Mouse (Mus musculus) splenic B cell, adult 2 months (primary cell): ENCODE measurements around the gene Slc19a1.

Experiments used
- DNase-seq: peaks from one replicate; pipeline ENCODE4 v3.0.0-alpha.2; 2011; ENCODE audit warnings: low read depth, low spot score
- H3K27me3 ChIP-seq: 2 replicates; pipeline ENCODE4 v1.6.1; 2012; ENCODE audit warnings: mild to moderate bottlenecking, low read length, moderate library complexity, mixed read lengths; ENCODE audit not compliant: control insufficient read depth, poor library complexity, insufficient read depth, severe bottlenecking
- H3K36me3 ChIP-seq: 2 replicates; pipeline ENCODE4 v1.6.1; 2012; ENCODE audit warnings: mild to moderate bottlenecking, low read length, moderate library complexity, mixed read lengths; ENCODE audit not compliant: control insufficient read depth, poor library complexity, insufficient read depth, severe bottlenecking

The Slc19a1 gene

GRCm38 (mm10) chr10:77095666-77096065 lies 63.6 kb downstream of the Slc19a1 start:
- Histone ChIP-seq H3K27me3 (no peaks in the 10 kb centered on the region), H3K36me3 (no peaks in the 10 kb centered on the region)
- DNase-seq: no peak

DNA sequence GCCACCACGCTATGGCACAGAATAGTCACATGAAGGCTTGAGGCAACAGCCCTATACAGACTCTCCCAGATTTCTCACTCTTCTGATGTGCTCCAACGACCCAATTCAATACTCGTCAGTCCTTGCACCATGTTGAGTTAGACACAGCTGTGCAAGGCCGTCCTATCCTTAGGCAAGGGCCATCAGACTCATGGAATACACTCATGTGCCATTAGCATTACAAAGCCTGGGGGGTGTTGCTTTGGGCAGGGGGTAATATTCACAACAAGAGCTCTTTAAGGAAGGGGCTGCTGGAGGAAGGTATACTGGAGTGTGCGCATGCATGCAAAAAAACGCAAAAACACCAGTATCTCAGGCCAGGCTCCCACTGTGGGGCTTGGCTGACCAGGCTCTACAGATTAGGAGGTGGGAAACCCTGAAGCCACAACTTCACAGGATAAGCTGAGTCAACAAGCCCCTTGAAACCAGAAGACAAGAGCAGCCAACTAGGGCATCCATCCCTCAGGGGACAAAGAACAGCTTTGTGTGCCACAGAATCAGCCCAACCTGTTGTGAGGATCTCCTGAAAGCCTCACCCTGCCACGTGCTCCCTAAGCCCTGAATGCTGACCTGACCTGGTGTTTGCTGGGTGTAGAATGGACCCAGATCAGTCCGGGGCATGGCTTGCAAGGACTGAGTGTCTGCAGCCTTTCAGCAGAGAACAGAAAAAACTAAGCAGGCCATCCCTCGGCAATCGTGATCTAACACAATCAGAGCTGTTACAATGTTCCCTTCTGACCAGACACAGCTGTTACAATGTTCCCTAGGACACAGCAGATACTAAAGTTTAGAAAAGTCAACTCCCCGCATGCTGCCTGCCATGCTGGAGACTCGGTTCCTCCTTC lies 65.2 kb downstream of the Slc19a1 start:
- no peaks in the 10 kb centered on the region for H3K27me3 ChIP-seq
- no peaks in the 10 kb centered on the region for H3K36me3 ChIP-seq
- no peak for DNase-seq

DNA sequence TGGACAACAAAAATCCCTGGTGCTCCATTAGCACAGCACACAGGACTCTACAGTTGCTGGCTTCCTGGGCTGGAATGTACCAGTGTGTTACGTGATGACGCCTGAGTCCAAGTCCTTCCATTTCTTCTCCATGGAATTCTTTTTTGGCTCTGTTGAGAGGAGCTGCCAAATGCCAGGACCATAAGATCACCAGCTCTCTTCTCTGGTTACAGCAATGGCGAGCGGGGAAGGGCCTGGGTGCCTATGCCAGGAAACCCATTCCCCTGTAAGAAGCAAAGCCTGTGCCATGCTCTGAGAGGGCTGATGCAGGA lies 65.8 kb downstream of the Slc19a1 start:
- no peaks in the 10 kb centered on the region for H3K27me3 ChIP-seq
- H3K36me3 ChIP-seq: no peaks in the 10 kb centered on the region
- DNase-seq: no peak

DNA sequence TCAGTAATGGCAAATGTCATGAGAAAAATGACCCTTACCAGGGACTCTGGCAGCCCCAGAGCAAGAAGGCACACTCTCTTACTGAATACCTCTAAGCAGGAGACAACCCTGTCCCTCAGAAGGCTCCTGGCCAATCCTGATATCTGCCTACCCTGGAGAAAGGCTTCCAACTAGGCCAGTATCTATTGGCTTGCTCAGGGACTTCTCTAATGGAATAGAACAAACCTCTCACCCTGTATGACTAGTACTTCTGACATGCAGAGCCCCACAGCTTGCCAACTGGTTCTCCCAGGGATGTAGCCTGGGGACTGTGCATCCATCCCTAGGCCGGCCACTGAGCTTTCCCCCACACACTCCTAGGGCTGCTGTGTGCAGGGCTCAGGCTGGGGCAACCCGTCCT lies 66.6 kb downstream of the Slc19a1 start:
- H3K27me3 ChIP-seq: no peaks in the 10 kb centered on the region
- no peak for DNase-seq

GRCm38 (mm10) chr10:77099777-77100176 lies 67.7 kb downstream of the Slc19a1 start:
- H3K27me3 ChIP-seq: no peaks in the 10 kb centered on the region

More for the DNA sequence above, 66.6 kb downstream of the Slc19a1 start:
- H3K36me3 ChIP-seq: no peaks in the 10 kb centered on the region

GRCm38 (mm10) chr10:77103689-77104088 lies 71.6 kb downstream of the Slc19a1 start:
- DNase-seq: no peak
- H3K27me3 ChIP-seq: no peaks in the 10 kb centered on the region
- no peaks in the 10 kb centered on the region for H3K36me3 ChIP-seq

More at GRCm38 (mm10) chr10:77099777-77100176, 67.7 kb downstream of the Slc19a1 start:
- H3K36me3 ChIP-seq: no peaks in the 10 kb centered on the region
- no peak for DNase-seq

DNA sequence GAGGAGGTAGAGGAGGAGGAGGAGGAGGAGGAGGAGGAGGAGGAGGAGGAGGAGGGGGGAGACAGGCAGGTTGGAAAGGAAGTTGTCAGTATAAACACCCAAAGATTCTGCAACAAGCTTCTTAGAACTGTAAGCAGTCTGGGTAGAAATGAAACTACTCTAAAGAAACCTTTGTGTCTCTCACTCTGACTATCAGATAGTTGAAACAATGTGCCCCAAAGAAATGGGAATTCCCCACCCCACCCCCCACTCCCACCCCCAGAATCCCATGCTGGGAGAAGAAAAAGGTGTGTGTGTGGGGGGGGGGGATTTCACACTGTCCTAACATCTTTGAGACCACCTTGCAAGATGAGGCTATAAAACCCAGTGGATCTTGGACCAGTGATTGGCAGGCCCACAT lies 72.3 kb downstream of the Slc19a1 start:
- DNase-seq: no peak
- Histone ChIP-seq H3K36me3 (no peaks in the 10 kb centered on the region), H3K27me3 (no peaks in the 10 kb centered on the region)

GRCm38 (mm10) chr10:77108106-77108505 lies 76.1 kb downstream of the Slc19a1 start:
- Histone ChIP-seq H3K36me3 (no peaks in the 10 kb centered on the region), H3K27me3 (no peaks in the 10 kb centered on the region)
- DNase-seq: no peak

DNA sequence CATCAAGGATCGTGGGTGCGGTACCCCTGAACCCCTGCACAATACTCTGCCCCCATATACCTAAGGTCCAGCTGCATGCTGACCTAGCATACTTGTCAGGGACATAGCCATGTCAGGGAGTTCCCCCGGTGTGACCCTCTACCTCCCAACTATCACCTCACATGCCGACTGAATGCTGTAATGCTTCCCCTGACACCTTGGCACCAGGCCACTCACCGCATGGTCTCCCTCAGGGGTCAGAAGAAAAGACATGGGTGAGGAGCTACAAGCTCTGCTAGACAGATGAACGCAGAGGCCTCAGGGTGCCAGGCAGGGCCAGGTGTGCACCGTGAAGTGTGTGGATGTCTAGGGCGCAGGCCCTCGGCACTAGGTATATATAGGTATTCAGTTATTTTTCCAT lies 78.0 kb downstream of the Slc19a1 start:
- no peaks in the 10 kb centered on the region for H3K27me3 ChIP-seq
- no peak for DNase-seq
- H3K36me3 ChIP-seq: no peaks in the 10 kb centered on the region
